Comparison of ENCODE assay signal across 8 mouse cellular contexts in the genomic region with DNA sequence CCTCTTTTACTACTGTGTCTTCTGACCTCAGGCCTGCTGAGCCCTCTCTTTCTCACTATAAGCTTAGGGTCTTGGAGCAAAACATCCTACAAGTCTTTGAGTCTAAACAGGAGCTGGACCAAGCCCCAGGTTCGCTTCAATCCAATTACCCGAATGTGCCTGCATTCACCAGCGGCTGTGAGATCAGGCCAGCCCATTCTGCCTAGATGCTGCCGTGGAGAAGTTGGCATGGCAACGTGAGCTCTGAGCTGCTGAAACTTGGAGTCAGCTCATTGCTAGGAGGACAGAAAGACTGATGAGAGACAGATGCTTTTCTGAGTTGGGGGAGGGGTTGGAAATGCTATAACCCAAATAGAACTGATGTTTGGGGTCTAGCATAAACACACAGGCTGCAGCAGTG.
DNase-seq lines count a peak whose midpoint lies in the region; ATAC-seq and TF ChIP-seq lines count a peak whose summit lies in the region.

No protein-coding gene starts in this region.

- no peak for DNase-seq in stomach, postnatal 0 days (ENCODE audit: low spot score)
- peak; percentile 2 for DNase-seq in hindlimb bud, embryonic 11.5 days (ENCODE audit: extremely low spot score, low read depth, low spot score)
- DNase-seq in midbrain, embryonic 10.5 days (ENCODE audit: low spot score): peak; percentile 50
- DNase-seq in natural killer cell, adult 2 months (ENCODE audit: low spot score in 2 of 2): no peak
- DNase-seq in thymus, postnatal 25 days: no peak
- DNase-seq in spleen, postnatal 10 days (ENCODE audit: low spot score in 2 of 2): no peak
- DNase-seq in lung, postnatal 25 days (ENCODE audit: low spot score): no peak

- no peak for TF ChIP-seq CTCF in stomach, postnatal 0 days (IDR thresholded peaks at IDR 0.05; ENCODE audit: low read depth)

- peaks cover 28% of the 10 kb centered on the region for H3K4me1 ChIP-seq in stomach, embryonic 16.5 days (ENCODE audit: control insufficient read depth, insufficient read depth, low read length)
- peaks cover 5% of the 10 kb centered on the region; the same call in 1 of the 2 replicates for H3K4me1 ChIP-seq in stomach, postnatal 0 days (replicated peaks; ENCODE audit: control insufficient read depth, insufficient read depth)
- peaks cover 40% of the 10 kb centered on the region for H3K4me1 ChIP-seq in midbrain, embryonic 10.5 days

- H3K4me2 ChIP-seq in stomach, embryonic 16.5 days (ENCODE audit: low read depth, low read length): no peak overlapping the region
- H3K4me2 ChIP-seq in stomach, postnatal 0 days (replicated peaks; ENCODE audit: low read depth): no peak overlapping the region

- TF ChIP-seq EP300 in stomach, postnatal 0 days (optimal IDR thresholded peaks at IDR 0.05): no peak

- no peaks in the 10 kb centered on the region for H3K36me3 ChIP-seq in stomach, embryonic 16.5 days (ENCODE audit: control insufficient read depth, insufficient read depth, low read length)
- no peaks in the 10 kb centered on the region for H3K36me3 ChIP-seq in stomach, postnatal 0 days (ENCODE audit: control insufficient read depth, insufficient read depth, low read length)
- peaks cover 1% of the 10 kb centered on the region; the same call in 1 of the 2 replicates for H3K36me3 ChIP-seq in midbrain, embryonic 10.5 days

- no peak overlapping the region for H3K9ac ChIP-seq in stomach, embryonic 16.5 days (ENCODE audit: low read length)
- H3K9ac ChIP-seq in stomach, postnatal 0 days (ENCODE audit: low read length): no peak overlapping the region

- H3K4me3 ChIP-seq in stomach, embryonic 16.5 days (replicated peaks; ENCODE audit: low read length): no peak overlapping the region
- H3K4me3 ChIP-seq in stomach, postnatal 0 days (ENCODE audit: low read depth, low read length): no peak overlapping the region
- H3K4me3 ChIP-seq in midbrain, embryonic 10.5 days: no peak overlapping the region

- 0 out of 2 replicates have a peak overlapping the region, but pooled peaks have one; percentile 29 for H3K27ac ChIP-seq in stomach, embryonic 16.5 days (ENCODE audit: low read length)
- H3K27ac ChIP-seq in stomach, postnatal 0 days (replicated peaks): no peak overlapping the region
- H3K27ac ChIP-seq in midbrain, embryonic 10.5 days (replicated peaks): peak overlapping the region; percentile 64

- no peak for ATAC-seq in stomach, embryonic 16.5 days (ENCODE audit: insufficient read depth, low FRiP score)
- ATAC-seq in stomach, postnatal 0 days (ENCODE audit: low FRiP score, low TSS enrichment): no peak

- H3K27me3 ChIP-seq in stomach, embryonic 16.5 days (ENCODE audit: control insufficient read depth, insufficient read depth, low read length): no peaks in the 10 kb centered on the region
- H3K27me3 ChIP-seq in stomach, postnatal 0 days (ENCODE audit: control insufficient read depth, insufficient read depth, low read length): no peaks in the 10 kb centered on the region
- no peaks in the 10 kb centered on the region for H3K27me3 ChIP-seq in midbrain, embryonic 10.5 days (ENCODE audit: low read depth, poor library complexity, severe bottlenecking)

- H3K9me3 ChIP-seq in stomach, embryonic 16.5 days (replicated peaks; ENCODE audit: control insufficient read depth, low read length): no peaks in the 10 kb centered on the region
- no peaks in the 10 kb centered on the region for H3K9me3 ChIP-seq in stomach, postnatal 0 days (ENCODE audit: control insufficient read depth, low read length)
- H3K9me3 ChIP-seq in midbrain, embryonic 10.5 days (replicated peaks): no peaks in the 10 kb centered on the region

- WGBS in stomach, embryonic 16.5 days: 25% methylated on average over 5 of the region's 5 CpGs
- 39% methylated on average over 5 of the region's 5 CpGs for WGBS in stomach, postnatal 0 days
- 11% methylated on average over 5 of the region's 5 CpGs for WGBS in midbrain, embryonic 10.5 days

Comparison
In these comparisons a context has a peak if more than half of its experiments do, and no peak if none do; other contexts are left out.
1. DNase-seq: peak in hindlimb bud, embryonic 11.5 days (single experiment) and midbrain, embryonic 10.5 days (single experiment); none in stomach, postnatal 0 days (single experiment), natural killer cell, adult 2 months (0 of 2), thymus, postnatal 25 days (single experiment), spleen, postnatal 10 days (0 of 2) and lung, postnatal 25 days (single experiment).